Mouse (Mus musculus) midbrain, embryonic 15.5 days (tissue): ENCODE results near the gene Kcnc3. TPM values are rescaled to one million over a fixed set of nuclear protein-coding genes. Genes with fewer than 3 reads are reported as not detected.

Experiments used
- polyA plus RNA-seq: library from polyadenylated mRNA; unstranded; fragments of >200 nt; fragmentation: Nextera tagmentation; extraction: Ambion mirVana; gene quantifications from 2 replicates; pipeline ENCODE4 v1.2.1, GENCODE M21; 2015

Kcnc3 gene
- polyA plus RNA-seq, 1 experiment from 2014 or later: 8.0 TPM

Other genes with a start within 250 kb of the Kcnc3 start
- 56.3 and 57.2 TPM in 2 replicates for gene Syt3, start 206.6 kb upstream of the Kcnc3 start, polyA plus RNA-seq
- 2.1 and 2.6 TPM in 2 replicates for gene 1700008O03Rik, start 204.8 kb upstream of the Kcnc3 start, polyA plus RNA-seq
- 16.7 and 18.1 TPM in 2 replicates for gene Lrrc4b, start 161.6 kb upstream of the Kcnc3 start, polyA plus RNA-seq
- 5.8 and 6.0 TPM in 2 replicates for gene Aspdh, start 125.3 kb upstream of the Kcnc3 start, polyA plus RNA-seq
- 38.8 and 42.2 TPM in 2 replicates for gene Josd2, start 122.7 kb upstream of the Kcnc3 start, polyA plus RNA-seq
- 145 and 162 TPM in 2 replicates for gene Emc10, start 94.1 kb upstream of the Kcnc3 start, polyA plus RNA-seq
- 30.1 and 36.6 TPM in 2 replicates for gene Fam71e1, start 94.1 kb upstream of the Kcnc3 start, polyA plus RNA-seq
- 0.19 and 0.28 TPM in 2 replicates for gene Mybpc2, start 66.0 kb upstream of the Kcnc3 start, polyA plus RNA-seq
- 0.05 TPM in 1 of 2 replicates, not detected in the other for gene Spib, start 58.6 kb upstream of the Kcnc3 start, polyA plus RNA-seq
- 23.8 and 25.3 TPM in 2 replicates for gene Pold1, start 41.8 kb upstream of the Kcnc3 start, polyA plus RNA-seq
- 61.1 and 66.6 TPM in 2 replicates for gene Nr1h2, start 36.7 kb upstream of the Kcnc3 start, polyA plus RNA-seq
- gene Napsa, start 18.3 kb upstream of the Kcnc3 start, polyA plus RNA-seq: 1.1 and 1.4 TPM in 2 replicates
- 2.3 and 2.9 TPM in 2 replicates for gene Myh14, start 80.2 kb downstream of the Kcnc3 start, polyA plus RNA-seq
- gene Izumo2, start 118.1 kb downstream of the Kcnc3 start, polyA plus RNA-seq: not detected in 2 replicates
- 28.4 and 29.7 TPM in 2 replicates for gene Vrk3, start 157.7 kb downstream of the Kcnc3 start, polyA plus RNA-seq
- gene Zfp473, start 160.4 kb downstream of the Kcnc3 start, polyA plus RNA-seq: 1.4 and 1.5 TPM in 2 replicates
- gene Nup62, start 225.4 kb downstream of the Kcnc3 start, polyA plus RNA-seq: 49.9 and 52.7 TPM in 2 replicates
- 1.6 and 2.2 TPM in 2 replicates for gene Il4i1, start 225.7 kb downstream of the Kcnc3 start, polyA plus RNA-seq
- 2.8 and 3.9 TPM in 2 replicates for gene Atf5, start 226.0 kb downstream of the Kcnc3 start, polyA plus RNA-seq